Comparison of ENCODE assay signal across 13 mouse cellular contexts in the genomic region with DNA sequence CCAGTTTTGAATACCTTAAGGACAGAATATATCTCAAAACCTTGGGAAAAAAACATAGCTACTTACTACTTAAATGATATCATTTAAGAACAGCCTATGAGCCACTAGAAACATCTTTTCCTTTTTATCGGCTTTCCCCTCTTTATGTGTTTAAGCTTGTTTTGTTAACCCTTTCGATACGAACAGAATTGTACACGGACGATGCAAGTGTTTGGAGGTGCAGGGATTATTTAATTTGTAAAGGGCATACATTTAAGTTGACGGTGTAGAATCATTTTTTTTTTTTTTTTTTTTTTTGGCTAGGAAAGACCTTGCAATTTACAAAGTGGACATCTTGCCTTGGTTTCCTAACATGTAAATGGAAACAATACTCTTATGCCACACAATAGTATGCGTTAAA. TPM values are rescaled to one million over a fixed set of nuclear protein-coding genes. Genes with fewer than 3 reads are reported as not detected.
DNase-seq lines count a peak whose midpoint lies in the region; ATAC-seq and TF ChIP-seq lines count a peak whose summit lies in the region.
"Had no signal": no experiment of that assay in that cellular context is flagged by ENCODE, and none has a peak within 500 bp of the region (broad histone marks: within the 10 kb centered on the region; RNA-seq: fewer than 3 reads in every experiment).

No protein-coding gene starts in this region.

- H3K4me3 ChIP-seq in cortical plate, adult 2 months (ENCODE audit: insufficient read depth, low read length), result peak overlapping the region; percentile 77; the same call in 1 of the 2 replicates
- peak overlapping the region; percentile 14; the same call in 1 of the 2 replicates for H3K4me3 ChIP-seq in forebrain, embryonic 11.5 days (ENCODE audit: low read depth, low read length)
- peak overlapping the region; percentile 30 for H3K4me3 ChIP-seq in hindbrain, embryonic 14.5 days (replicated peaks; ENCODE audit: low read length)
- H3K4me3 ChIP-seq in midbrain, embryonic 16.5 days (ENCODE audit: low read depth, low read length), result peak overlapping the region; percentile 35

- H3K27me3 ChIP-seq in forebrain, embryonic 11.5 days (ENCODE audit: control insufficient read depth, insufficient read depth, low read length), result no peaks in the 10 kb centered on the region
- H3K27me3 ChIP-seq in hindbrain, embryonic 14.5 days (ENCODE audit: control insufficient read depth, insufficient read depth, low read length), result no peaks in the 10 kb centered on the region
- no peaks in the 10 kb centered on the region for H3K27me3 ChIP-seq in midbrain, embryonic 16.5 days (ENCODE audit: control insufficient read depth, insufficient read depth, low read depth, low read length)
- H3K27me3 ChIP-seq: embryonic facial prominence, embryonic 12.5 days had no signal

- no peak overlapping the region for H3K27ac ChIP-seq in cortical plate, adult 2 months (ENCODE audit: insufficient read depth, low read length)
- no peak overlapping the region for H3K27ac ChIP-seq in forebrain, embryonic 11.5 days (ENCODE audit: low read depth, low read length)
- H3K27ac ChIP-seq in hindbrain, embryonic 14.5 days, result no peak overlapping the region
- H3K27ac ChIP-seq in midbrain, embryonic 16.5 days (ENCODE audit: low read length), result no peak overlapping the region
- H3K27ac ChIP-seq: embryonic facial prominence, embryonic 12.5 days had no signal

- TF ChIP-seq CTCF in cortical plate, adult 2 months (IDR thresholded peaks at IDR 0.05; ENCODE audit: extremely low read depth, insufficient read depth, low read length), result no peak

- no peaks in the 10 kb centered on the region for H3K9me3 ChIP-seq in forebrain, embryonic 11.5 days (ENCODE audit: control insufficient read depth, low read length)
- H3K9me3 ChIP-seq in hindbrain, embryonic 14.5 days (ENCODE audit: control insufficient read depth, low read length), result no peaks in the 10 kb centered on the region
- H3K9me3 ChIP-seq in midbrain, embryonic 16.5 days (replicated peaks; ENCODE audit: control insufficient read depth, low read length, poor library complexity, severe bottlenecking), result no peaks in the 10 kb centered on the region
- H3K9me3 ChIP-seq: embryonic facial prominence, embryonic 12.5 days had no signal

- peaks cover 2% of the 10 kb centered on the region for H3K4me1 ChIP-seq in cortical plate, adult 2 months (ENCODE audit: control insufficient read depth, insufficient read depth, low read length)
- no peaks in the 10 kb centered on the region for H3K4me1 ChIP-seq in forebrain, embryonic 11.5 days (replicated peaks; ENCODE audit: control insufficient read depth, insufficient read depth, low read length)
- peaks cover 14% of the 10 kb centered on the region for H3K4me1 ChIP-seq in hindbrain, embryonic 14.5 days (replicated peaks; ENCODE audit: control insufficient read depth, insufficient read depth, low read length)
- peaks cover 20% of the 10 kb centered on the region for H3K4me1 ChIP-seq in midbrain, embryonic 16.5 days (ENCODE audit: control insufficient read depth, insufficient read depth, low read length)

- DNase-seq in forebrain, embryonic 11.5 days (ENCODE audit: low spot score), result no peak
- DNase-seq in hindbrain, embryonic 14.5 days (ENCODE audit: low spot score), result no peak
- no peak for DNase-seq in frontal cortex, postnatal 25 days (ENCODE audit: low spot score in 2 of 2)
- no peak for DNase-seq in adrenal gland, adult 18-20 months (ENCODE audit: low spot score in 2 of 2)
- DNase-seq: adrenal gland, postnatal 36 days; cerebellum, adult 9-11 months; heart, adult 18-20 months; kidney, adult 11 months; kidney, postnatal 4 days had no signal

- peak overlapping the region; percentile 32 for H3K4me2 ChIP-seq in forebrain, embryonic 11.5 days (ENCODE audit: low read depth, low read length, severe bottlenecking)
- H3K4me2 ChIP-seq in hindbrain, embryonic 14.5 days (replicated peaks), result peak overlapping the region; percentile 55
- H3K4me2 ChIP-seq in midbrain, embryonic 16.5 days (ENCODE audit: low read length), result peak overlapping the region; percentile 54

- no peak for ATAC-seq in forebrain, embryonic 11.5 days (replicated peaks; ENCODE audit: low FRiP score)
- ATAC-seq in hindbrain, embryonic 14.5 days (ENCODE audit: low FRiP score), result no peak
- no peak for ATAC-seq in midbrain, embryonic 16.5 days
- no peak for ATAC-seq in monocyte, adult 5-6 weeks (replicated peaks; ENCODE audit: insufficient number of reproducible peaks, low FRiP score, low TSS enrichment, poor library complexity, severe bottlenecking)

- H3K36me3 ChIP-seq in forebrain, embryonic 11.5 days (ENCODE audit: control insufficient read depth, insufficient read depth, low read length), result no peaks in the 10 kb centered on the region
- H3K36me3 ChIP-seq in hindbrain, embryonic 14.5 days (replicated peaks; ENCODE audit: control insufficient read depth, insufficient read depth), result no peaks in the 10 kb centered on the region
- H3K36me3 ChIP-seq in midbrain, embryonic 16.5 days (ENCODE audit: control insufficient read depth, insufficient read depth, low read length), result no peaks in the 10 kb centered on the region
- H3K36me3 ChIP-seq: embryonic facial prominence, embryonic 12.5 days had no signal

- H3K9ac ChIP-seq in forebrain, embryonic 11.5 days (ENCODE audit: low read length), result no peak overlapping the region
- peak overlapping the region; percentile 42; the same call in 1 of the 2 replicates for H3K9ac ChIP-seq in hindbrain, embryonic 14.5 days
- no peak overlapping the region for H3K9ac ChIP-seq in midbrain, embryonic 16.5 days (ENCODE audit: low read depth, low read length)

- no peak for TF ChIP-seq POLR2A in cortical plate, adult 2 months (IDR thresholded peaks at IDR 0.05; ENCODE audit: extremely low read depth, insufficient read depth, low read length)

- 54% methylated on average over 7 of the region's 7 CpGs for WGBS in forebrain, embryonic 11.5 days
- WGBS in hindbrain, embryonic 14.5 days, result 40% methylated on average over 7 of the region's 7 CpGs
- WGBS in midbrain, embryonic 16.5 days, result 28% methylated on average over 7 of the region's 7 CpGs

RNA-seq across cellular contexts. Expression of a gene that starts 2.2 kb away (rescaled TPM):
- 138 and 151 TPM in 2 replicates for polyA plus RNA-seq in cortical plate, adult 2 months (2012; rRNA removed)
- polyA plus RNA-seq in forebrain, embryonic 11.5 days (2014; fragmentation: Nextera tagmentation; extraction: Ambion mirVana), result 67.9 and 81.3 TPM in 2 replicates
- 105 and 113 TPM in 2 replicates for polyA plus RNA-seq in hindbrain, embryonic 14.5 days (2014; fragmentation: Nextera tagmentation; extraction: Ambion mirVana)
- 126 and 136 TPM in 2 replicates for polyA plus RNA-seq in midbrain, embryonic 16.5 days (2015; fragmentation: Nextera tagmentation; extraction: Ambion mirVana)
- not detected in 3 replicates for total RNA-seq in monocyte, adult 5-6 weeks (2017)
- total RNA-seq in adrenal gland, adult 18-20 months (2021), result 1 to 10 TPM; 2.9 to 5.2 TPM

RNA-seq across cellular contexts. Expression of a gene that starts 2.3 kb away (rescaled TPM):
- 30.0 and 33.5 TPM in 2 replicates for polyA plus RNA-seq in cortical plate, adult 2 months (2012; rRNA removed)
- 39.0 and 41.5 TPM in 2 replicates for polyA plus RNA-seq in forebrain, embryonic 11.5 days (2014; fragmentation: Nextera tagmentation; extraction: Ambion mirVana)
- polyA plus RNA-seq in hindbrain, embryonic 14.5 days (2014; fragmentation: Nextera tagmentation; extraction: Ambion mirVana), result 22.5 TPM in 2 replicates
- polyA plus RNA-seq in midbrain, embryonic 16.5 days (2015; fragmentation: Nextera tagmentation; extraction: Ambion mirVana), result 23.4 and 24.8 TPM in 2 replicates
- 65.7 to 69.4 TPM (median 66.5 TPM) in 3 replicates for total RNA-seq in monocyte, adult 5-6 weeks (2017)
- total RNA-seq in adrenal gland, adult 18-20 months (2021), result 10 to 100 TPM; 20.6 to 23.3 TPM

Comparison
In these comparisons a context has a peak if more than half of its experiments do, and no peak if none do; other contexts are left out.
1. H3K4me3 ChIP-seq: peak in every context shown above with its lines; median percentile 77 in cortical plate, adult 2 months; 35 in midbrain, embryonic 16.5 days; 30 in hindbrain, embryonic 14.5 days; 14 in forebrain, embryonic 11.5 days.